Comparison of ENCODE assay signal across 29 mouse cellular contexts in the genomic region with DNA sequence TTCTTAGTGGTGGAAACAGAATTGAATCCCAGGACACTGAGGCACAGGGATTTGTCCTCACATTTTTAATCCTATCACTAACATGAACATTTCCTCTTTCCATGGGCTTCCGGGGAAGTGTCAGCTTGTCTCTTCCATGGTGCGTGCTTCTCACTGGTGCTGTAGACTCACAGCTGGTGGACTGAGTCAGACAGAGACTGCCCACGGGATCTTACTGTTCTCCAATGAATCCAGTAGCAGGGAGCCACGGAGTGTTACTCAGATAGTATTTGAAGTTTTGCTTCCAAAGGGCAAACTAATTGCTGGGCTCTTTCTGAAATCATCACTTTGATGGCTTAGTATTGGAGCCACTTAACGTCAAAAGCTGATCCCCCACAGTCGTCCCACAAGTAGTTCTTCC.
DNase-seq lines count a peak whose midpoint lies in the region; TF ChIP-seq lines count a peak whose summit lies in the region.
"Had no signal": no experiment of that assay in that cellular context is flagged by ENCODE, and none has a peak within 500 bp of the region (broad histone marks: within the 10 kb centered on the region; RNA-seq: fewer than 3 reads in every experiment).

No protein-coding gene starts in this region.

- intact Hi-C loops in left cerebral cortex, adult 2 months (cut with DNase I): no loop called here
- intact Hi-C loops in left cerebral cortex, postnatal 4 days (cut with DNase I): no loop called here
- intact Hi-C loops in left cerebral cortex, postnatal 14 days (cut with DNase I): no loop called here

- TF ChIP-seq CTCF in layer of hippocampus, adult 2 months (conservative IDR thresholded peaks at IDR 0.05): no peak
- TF ChIP-seq CTCF in left cerebral cortex, adult 2 months (IDR thresholded peaks at IDR 0.05): no peak

- DNase-seq in layer of hippocampus, adult 2 months (ENCODE audit: low spot score in 2 of 2): peak; percentile 36 to 57
- DNase-seq in layer of hippocampus, adult 9-10 months (ENCODE audit: low spot score): no peak
- DNase-seq in left cerebral cortex, adult 2 months (ENCODE audit: extremely low spot score in 1 of 2, low spot score in 2 of 2): no peak
- DNase-seq in left cerebral cortex, postnatal 4 days: no peak
- DNase-seq in right cerebral cortex, adult 2 months (ENCODE audit: low spot score in 2 of 2): peak; percentile 58 to 68
- no peak for DNase-seq in right cerebral cortex, postnatal 4 days
- DNase-seq in left cerebral cortex, postnatal 14 days (ENCODE audit: low spot score in 2 of 2): peak; percentile 38 to 63
- no peak for DNase-seq in gastrocnemius, adult 8-10 months (ENCODE audit: low spot score in 2 of 2)
- DNase-seq: adrenal gland, postnatal 10 days; adrenal gland, postnatal 36 days; B cell, adult 2 months; cerebellum, adult 11 months; cerebellum, adult 2 months; cerebellum, adult 9-11 months; cerebellum, postnatal 25 days; gastrocnemius, adult 2 months; gastrocnemius, postnatal 25 days; heart, adult 18-20 months; heart, postnatal 10 days; heart, postnatal 36 days had no signal

- H3K4me3 ChIP-seq in layer of hippocampus, adult 2 months: no peak overlapping the region
- H3K4me3 ChIP-seq in left cerebral cortex, adult 2 months: no peak overlapping the region
- H3K4me3 ChIP-seq: embryonic facial prominence, embryonic 10.5 days; embryonic facial prominence, embryonic 13.5 days; erythroblast, embryonic 14.5 days; forebrain, embryonic 12.5 days; forebrain, embryonic 15.5 days; gastrocnemius, adult 2 months; heart, embryonic 12.5 days; heart, embryonic 15.5 days; hindbrain, embryonic 10.5 days; hindbrain, embryonic 13.5 days had no signal

- H3K27ac ChIP-seq in layer of hippocampus, adult 2 months: peak overlapping the region; percentile 21
- 0 out of 2 replicates have a peak overlapping the region, but pooled peaks have one; percentile 0 for H3K27ac ChIP-seq in left cerebral cortex, adult 2 months
- H3K27ac ChIP-seq: embryonic facial prominence, embryonic 10.5 days; embryonic facial prominence, embryonic 13.5 days; forebrain, embryonic 12.5 days; forebrain, embryonic 15.5 days; gastrocnemius, adult 2 months; heart, embryonic 15.5 days; hindbrain, embryonic 10.5 days; hindbrain, embryonic 13.5 days had no signal

Comparison
In these comparisons a context has a peak if more than half of its experiments do, and no peak if none do; other contexts are left out.
1. DNase-seq: peak in layer of hippocampus, adult 2 months (2 of 2), right cerebral cortex, adult 2 months (2 of 2) and left cerebral cortex, postnatal 14 days (2 of 2); none in layer of hippocampus, adult 9-10 months (single experiment), left cerebral cortex, adult 2 months (0 of 2), left cerebral cortex, postnatal 4 days (single experiment), right cerebral cortex, postnatal 4 days (single experiment) and gastrocnemius, adult 8-10 months (0 of 2).